Mouse (Mus musculus) T-cell, adult 2 months (primary cell): ENCODE data around the gene Polr1a.

Experiments
- DNase-seq: peaks from one replicate; pipeline ENCODE4 v3.0.0; 2022; ENCODE audit warnings: low spot score

The Polr1a gene

DNA sequence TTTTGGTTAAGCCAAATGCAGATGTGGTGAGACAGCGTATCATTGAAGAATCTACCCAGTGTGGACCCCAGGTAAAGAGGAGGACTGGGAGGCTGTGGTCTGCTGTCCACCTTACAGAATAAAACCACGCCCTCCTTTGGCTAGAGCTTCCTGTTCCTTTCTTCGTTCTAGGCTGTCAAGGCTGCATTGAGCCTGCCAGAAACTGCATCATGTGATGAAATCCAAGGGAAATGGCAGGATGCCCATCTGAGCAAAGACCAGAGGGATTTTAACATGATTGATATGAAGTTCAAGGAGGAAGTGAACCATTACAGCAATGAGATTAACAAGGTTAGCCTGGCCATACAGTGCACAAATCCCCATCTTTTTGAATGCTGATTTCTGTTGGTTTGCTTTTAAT, 41.7 kb downstream of the Polr1a start:
- no peak for DNase-seq

DNA sequence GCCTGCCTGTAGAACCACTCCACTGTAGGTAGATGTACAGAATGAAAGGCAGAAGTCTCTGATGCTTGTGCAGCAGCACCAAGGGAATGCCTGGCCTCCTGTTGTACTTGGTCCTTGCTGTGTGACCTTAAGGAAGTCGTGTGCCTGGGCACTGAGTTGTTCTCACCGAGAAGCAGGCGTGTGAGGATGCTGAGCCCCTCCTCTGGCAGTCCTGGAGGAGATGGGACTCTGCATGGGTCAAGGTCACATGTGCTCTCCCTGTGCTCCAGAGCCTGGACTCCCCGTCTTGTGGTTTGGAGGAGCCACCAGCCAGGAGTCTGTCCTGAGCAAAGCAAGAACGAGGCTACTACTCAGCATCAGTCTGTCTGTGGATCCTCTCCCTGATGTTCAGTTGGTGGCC, 42.3 kb downstream of the Polr1a start:
- no peak for DNase-seq

DNA sequence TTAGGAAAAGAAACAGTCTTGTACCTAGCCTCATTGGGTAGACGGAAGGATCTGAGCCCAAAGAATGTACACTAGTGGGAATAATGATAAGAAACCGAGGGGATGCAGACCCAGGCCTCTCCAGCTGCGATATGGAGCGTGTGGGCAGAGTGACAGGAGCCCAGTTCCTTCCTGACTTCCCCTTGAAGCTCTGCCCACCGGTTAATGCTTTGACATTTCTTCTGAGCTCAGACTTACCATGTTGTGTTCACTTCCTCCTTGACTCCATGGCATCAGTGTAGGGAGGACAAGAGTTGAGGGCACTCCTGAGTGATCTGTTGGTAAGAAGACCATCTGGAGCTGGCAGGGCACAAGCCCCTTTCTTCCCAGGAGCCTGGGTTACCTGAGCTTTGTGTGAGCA, 53.3 kb downstream of the Polr1a start:
- DNase-seq: no peak

- DNase-seq: peak; percentile 48
These were observed 53.9 kb downstream of the Polr1a start for GRCm38 (mm10) chr6:71962706-71963105.

DNA sequence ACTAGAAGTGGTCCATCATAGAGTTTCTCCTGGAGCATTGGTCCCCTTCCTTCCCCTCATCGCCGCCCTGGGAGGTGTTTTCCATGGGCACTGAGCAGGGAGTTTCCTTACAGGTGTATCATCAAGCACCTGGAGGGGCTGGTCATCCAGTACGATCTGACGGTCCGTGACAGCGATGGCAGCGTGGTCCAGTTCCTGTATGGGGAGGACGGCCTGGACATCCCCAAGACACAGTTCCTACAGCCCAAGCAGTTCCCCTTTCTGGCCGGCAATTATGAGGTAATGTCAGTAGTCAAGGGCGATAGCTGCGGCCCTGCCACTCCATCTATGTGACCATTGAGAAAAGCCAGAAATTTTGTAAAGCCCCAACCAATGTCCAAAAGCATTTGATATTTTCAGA, 54.7 kb downstream of the Polr1a start:
- DNase-seq: no peak

GRCm38 (mm10) chr6:71966683-71967303, 57.9 kb downstream of the Polr1a start:
- no peak for DNase-seq

DNA sequence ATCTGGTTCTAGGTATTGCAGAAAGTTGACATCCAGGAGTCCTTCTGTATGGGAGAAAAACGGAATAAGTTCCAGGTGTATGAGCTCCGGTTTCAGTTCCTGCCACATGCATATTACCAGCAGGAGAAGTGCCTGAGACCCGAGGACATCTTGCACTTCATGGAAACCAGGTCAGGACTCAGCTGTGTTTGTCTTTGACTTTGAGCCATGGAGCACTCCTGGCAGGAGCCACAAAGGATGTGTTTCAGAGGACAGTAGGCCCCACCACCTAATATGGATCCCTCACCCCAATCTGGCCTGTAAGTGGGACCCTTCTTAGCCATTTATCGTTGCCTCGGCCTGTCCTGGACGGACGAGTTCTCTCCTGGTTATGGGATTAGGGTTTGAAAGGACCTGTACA, 59.0 kb downstream of the Polr1a start:
- no peak for DNase-seq

- DNase-seq: no peak
These were observed 60.6 kb downstream of the Polr1a start for GRCm38 (mm10) chr6:71969459-71969858.

- DNase-seq: no peak
These were observed 61.3 kb downstream of the Polr1a start for GRCm38 (mm10) chr6:71970154-71970553.

- DNase-seq: no peak
These were observed 67.7 kb downstream of the Polr1a start for GRCm38 (mm10) chr6:71976592-71976991.

- peak; percentile 68 for DNase-seq
These were observed 71.3 kb downstream of the Polr1a start for GRCm38 (mm10) chr6:71980165-71980564.

- no peak for DNase-seq
These were observed 71.7 kb downstream of the Polr1a start for GRCm38 (mm10) chr6:71980587-71980986.

DNA sequence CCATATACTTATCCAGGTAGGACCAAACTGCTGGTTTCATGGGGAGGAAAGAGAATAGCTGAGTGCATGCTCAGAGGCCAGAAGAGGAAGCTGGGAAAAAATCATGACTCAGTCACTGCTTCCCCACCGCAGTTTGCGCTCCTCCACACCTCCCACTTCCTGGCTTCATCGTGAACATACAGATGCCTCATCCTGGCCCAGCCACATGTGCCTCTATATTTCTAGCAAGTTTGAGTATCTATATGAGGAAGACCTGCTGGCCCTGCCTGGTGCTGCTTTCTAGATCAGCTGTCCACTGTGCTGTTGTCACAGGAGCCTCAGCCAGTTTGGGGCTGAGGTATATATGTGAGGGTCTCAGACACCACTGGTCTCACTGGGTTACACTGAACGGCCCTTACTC, 72.6 kb downstream of the Polr1a start:
- DNase-seq: peak; percentile 19

- DNase-seq: no peak
These were observed 77.1 kb downstream of the Polr1a start for GRCm38 (mm10) chr6:71985984-71986383.

- no peak for DNase-seq
These were observed 78.8 kb downstream of the Polr1a start for GRCm38 (mm10) chr6:71987546-71988248.

DNA sequence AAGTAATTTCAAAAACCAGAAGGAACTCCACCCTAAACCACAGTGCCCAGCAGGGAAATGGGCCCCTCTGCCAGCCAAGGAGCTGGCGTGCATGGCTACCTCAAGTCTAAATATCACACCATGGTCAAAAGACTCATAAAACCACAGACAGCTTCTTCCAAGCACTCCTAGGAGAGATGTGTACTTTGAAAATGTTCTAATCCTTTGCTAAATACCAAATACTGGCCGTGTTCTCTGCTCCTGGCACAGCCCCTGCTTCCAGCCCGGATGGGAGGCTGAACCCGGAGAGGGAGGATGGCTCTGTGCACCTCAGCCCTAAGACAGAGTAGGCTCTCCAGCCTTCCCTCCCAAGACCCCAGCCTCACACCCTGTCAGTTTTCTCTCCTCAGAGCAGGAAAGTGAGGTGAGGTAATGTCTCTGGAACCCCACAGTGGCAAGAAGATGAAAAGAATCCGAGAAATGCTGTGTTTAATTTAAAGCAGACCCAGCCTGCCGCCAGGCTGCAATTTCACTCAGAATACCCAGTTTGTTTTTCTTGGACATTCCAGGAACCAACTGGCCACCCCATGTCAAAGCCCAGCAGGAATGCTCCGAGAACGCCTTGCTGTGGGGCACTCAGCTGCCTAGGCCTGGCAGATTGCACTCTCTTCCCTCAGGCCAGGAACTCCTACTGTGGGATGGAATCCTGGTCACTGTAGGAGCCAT, 80.9 kb downstream of the Polr1a start:
- DNase-seq: no peak

DNA sequence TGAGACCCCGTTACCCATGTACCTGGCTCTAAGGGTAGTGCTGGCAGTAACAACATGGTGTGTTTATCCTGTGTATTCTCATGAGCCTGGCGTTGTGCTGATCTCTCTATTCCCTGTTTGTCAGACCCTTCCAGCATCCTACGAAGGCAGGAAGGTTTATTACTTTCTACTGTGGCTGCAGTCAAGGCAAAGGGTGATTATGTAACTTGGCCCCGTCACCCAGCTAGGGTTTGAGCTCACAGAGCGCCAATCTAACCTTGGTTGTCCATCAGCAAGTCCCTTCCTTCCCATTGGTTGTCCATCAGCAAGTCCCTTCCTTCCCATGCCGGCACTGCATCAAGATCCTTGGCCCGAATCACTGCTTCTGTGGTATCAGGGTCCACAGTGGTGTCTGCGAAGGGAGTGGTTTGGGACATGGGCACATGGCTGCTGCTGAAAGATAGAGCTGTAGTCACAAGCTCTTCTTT, 81.6 kb downstream of the Polr1a start:
- no peak for DNase-seq

DNA sequence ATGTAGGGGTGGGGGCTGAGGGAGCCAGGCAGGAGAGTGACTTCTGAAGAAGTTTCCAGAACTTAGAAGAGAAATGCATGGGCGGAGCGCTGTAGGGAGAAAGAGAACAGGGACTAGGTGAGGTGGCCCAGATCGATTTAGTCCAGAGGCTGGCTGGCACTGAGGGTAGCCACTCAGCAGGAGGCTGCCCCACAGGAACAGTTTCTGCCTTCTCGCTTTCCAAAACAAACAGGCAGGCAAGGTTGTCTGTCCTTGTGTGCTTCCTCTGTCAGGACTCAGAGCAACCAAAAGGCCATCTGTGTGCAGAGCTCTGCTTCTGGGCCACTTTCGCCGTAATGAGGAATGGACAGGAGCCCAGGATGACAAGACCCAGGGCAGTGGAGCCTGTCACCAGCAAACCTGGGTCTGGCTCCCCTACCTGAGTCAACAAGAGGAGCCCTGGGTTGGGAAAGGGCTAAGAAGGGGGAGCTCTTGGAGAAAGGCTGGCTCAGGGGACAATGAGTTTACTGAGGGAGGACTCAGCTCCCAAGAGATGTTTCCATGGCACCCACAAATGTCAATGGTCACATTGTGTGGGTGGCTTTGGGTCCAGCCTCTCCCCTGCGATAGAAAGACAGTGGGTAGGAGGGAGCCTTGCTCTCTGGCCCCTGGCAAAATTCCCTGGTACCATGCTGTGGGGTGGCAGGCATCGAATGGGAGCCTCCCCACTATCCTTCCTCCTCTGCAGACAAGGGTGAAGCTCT, 82.5 kb downstream of the Polr1a start:
- no peak for DNase-seq

- DNase-seq: no peak
These were observed 83.1 kb downstream of the Polr1a start for GRCm38 (mm10) chr6:71991933-71992325.

DNA sequence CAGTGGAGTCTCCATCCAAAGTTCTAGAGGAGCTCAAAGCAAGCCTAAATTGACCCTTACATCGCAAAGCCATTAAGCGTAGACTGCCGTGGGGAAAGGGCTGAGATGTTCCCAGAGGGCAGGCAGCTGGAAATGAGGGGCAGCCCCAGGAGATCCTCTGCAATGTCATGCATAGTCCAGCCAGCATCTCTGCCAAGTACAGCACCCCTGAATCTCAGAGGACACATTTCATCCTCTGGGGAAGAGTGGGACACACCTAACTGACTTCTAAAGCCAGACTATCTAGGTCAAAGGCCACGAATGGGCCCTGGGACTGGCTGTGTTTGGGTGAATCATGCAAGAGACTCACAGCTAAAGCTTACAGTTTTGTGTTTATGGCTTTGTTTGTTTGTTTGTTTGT, 85.2 kb downstream of the Polr1a start:
- DNase-seq: no peak

GRCm38 (mm10) chr6:71995081-71995480, 86.2 kb downstream of the Polr1a start:
- no peak for DNase-seq

- DNase-seq: no peak
These were observed 88.4 kb downstream of the Polr1a start for GRCm38 (mm10) chr6:71997215-71997614.
